Mouse (Mus musculus) kidney, adult 8-10 months (tissue): Measurements from ENCODE around the gene Ptp4a2.
"Not testable (repeated sequence)": the region's sequence is repeated elsewhere in the genome, so short reads cannot be mapped to it uniquely, and the experiment has no call there.

Source experiments
- DNase-seq, 2 experiments: peaks; one replicate each; pipeline ENCODE4 v3.0.0; 2022

Ptp4a2 gene

GRCm38 (mm10) chr4:129853996-129854395, 43.0 kb downstream of the Ptp4a2 start:
- DNase-seq, result no peak

DNA sequence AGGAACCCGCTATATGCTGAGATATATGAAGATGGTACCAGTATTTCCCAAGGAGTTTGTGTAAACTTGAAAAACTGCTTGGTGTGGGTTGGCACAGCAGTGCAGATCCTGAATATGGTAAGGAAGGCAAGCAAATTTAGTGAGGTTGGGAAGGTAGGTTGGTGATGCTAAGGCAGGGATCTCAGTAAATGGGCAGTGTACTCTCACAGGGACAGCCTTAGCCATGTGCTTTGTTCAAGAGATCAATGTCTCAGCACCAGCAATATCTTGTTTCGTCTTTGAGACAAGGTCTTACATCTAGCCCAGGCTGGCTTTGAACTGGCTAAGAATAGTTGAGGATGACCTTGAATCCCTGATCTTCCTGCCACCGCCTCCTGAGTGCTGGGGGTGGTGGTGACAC, 43.6 kb downstream of the Ptp4a2 start:
- no peak for DNase-seq

- DNase-seq, result peak; percentile 20 to 38
Observed at GRCm38 (mm10) chr4:129855051-129855970, 44.3 kb downstream of the Ptp4a2 start.

DNA sequence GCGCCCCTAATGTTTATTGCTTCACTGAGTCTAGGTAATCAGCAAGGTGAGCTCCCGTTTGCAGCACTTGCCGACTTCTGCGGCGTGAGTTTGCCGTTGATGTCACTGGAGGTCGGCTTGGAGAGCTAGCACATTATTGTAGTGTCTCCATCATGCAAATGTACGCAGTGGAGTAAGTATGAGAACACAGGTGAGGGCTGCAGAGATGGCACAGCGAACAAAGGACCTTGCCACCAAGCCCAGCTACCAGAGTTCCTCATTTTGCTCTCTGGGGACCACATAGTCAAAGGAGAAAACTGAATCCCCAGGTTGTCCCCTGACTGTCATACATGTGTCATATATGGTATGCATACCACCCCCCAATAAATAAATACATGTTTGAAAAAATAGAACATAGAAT, 49.4 kb downstream of the Ptp4a2 start:
- no peak for DNase-seq

DNA sequence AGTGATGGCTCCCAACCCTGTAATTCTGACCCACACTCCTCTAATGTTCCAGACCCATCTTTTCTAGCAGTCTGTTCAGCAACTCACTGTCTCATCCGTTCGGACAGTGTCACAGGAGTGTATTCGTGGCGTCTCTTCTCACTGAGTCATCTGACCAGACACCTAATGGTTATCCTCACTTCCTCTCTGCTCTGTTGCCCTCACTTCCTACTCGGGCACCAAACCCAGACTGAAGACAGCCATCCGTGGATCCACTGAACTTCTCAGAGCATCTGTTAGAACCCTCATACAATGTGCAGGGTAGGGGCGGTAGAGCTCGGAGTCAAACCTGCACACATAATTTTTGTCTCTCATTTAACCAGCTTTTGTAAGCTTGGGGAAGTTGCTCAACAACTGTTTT, 50.4 kb downstream of the Ptp4a2 start:
- DNase-seq, result no peak

GRCm38 (mm10) chr4:129862357-129862756, 51.3 kb downstream of the Ptp4a2 start:
- no peak for DNase-seq

GRCm38 (mm10) chr4:129866171-129866570, 55.2 kb downstream of the Ptp4a2 start:
- DNase-seq, result not testable (repeated sequence)

GRCm38 (mm10) chr4:129868211-129868610, 57.2 kb downstream of the Ptp4a2 start:
- DNase-seq, result no peak

DNA sequence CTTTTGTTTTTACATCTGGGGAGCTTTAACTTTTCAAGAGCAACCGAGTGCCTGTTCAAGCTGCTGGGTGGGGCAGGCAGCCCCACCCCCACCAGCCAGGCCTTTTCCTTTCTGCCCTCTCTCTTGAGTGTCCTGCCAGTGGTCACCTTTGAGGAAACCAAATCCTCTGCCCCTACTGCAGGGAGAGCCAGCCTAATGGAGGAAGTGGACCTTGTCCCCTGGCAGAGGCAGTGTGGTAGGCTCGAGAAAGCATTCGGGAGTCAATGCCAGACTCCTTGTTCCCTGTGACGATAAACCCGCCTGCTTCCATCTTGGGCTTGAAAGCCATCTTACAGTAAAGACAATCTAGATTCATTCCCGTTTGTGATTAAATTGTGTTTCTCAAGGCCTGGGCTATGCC, 59.5 kb downstream of the Ptp4a2 start:
- peak; percentile 37 to 44 for DNase-seq

DNA sequence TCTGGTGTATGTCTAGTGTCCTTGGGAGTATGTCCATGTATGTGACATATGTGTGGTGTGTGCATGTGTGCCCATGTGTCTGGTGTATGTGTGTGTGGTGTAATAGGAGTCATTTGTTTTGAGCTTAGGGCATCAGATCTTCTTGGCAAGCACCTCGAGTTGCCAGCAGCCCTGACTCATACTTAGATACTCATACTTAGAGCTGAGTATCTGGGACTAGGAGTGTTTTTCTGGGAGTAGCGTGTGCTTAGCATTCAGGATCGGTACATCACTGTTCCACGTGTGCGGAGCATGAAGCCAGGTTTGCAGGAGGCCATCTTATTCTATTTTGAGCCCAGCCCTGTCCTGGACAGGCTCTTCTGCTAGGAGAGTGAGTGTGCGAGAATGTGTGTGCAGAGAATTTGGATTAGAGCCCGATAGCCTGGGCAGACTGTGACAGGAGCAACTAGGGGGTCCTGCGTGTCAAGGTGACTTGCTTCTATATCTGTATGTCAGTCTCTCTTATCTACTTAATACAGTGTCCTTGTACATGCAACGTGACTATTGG, 61.4 kb downstream of the Ptp4a2 start:
- DNase-seq, result no peak

GRCm38 (mm10) chr4:129874805-129875204, 63.8 kb downstream of the Ptp4a2 start:
- DNase-seq, result no peak

DNA sequence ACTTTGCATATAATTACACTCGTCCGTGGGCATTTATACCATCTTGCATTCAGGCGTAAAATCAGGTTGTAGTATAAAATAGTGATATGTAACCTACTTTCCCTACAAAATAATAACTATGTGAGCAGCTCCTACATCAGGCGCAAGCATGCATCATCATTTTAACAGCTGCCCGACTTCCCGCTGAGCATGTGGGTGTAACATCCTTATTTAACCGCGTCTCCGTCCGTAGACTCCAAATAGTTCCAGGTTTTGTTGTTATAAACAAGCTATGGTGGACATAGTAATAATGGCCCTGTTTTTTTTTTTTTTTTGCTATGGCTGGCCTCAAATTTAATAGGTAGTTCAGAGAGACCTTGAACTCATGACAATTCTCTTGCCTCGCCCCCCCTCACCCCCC, 64.4 kb downstream of the Ptp4a2 start:
- no peak for DNase-seq

DNA sequence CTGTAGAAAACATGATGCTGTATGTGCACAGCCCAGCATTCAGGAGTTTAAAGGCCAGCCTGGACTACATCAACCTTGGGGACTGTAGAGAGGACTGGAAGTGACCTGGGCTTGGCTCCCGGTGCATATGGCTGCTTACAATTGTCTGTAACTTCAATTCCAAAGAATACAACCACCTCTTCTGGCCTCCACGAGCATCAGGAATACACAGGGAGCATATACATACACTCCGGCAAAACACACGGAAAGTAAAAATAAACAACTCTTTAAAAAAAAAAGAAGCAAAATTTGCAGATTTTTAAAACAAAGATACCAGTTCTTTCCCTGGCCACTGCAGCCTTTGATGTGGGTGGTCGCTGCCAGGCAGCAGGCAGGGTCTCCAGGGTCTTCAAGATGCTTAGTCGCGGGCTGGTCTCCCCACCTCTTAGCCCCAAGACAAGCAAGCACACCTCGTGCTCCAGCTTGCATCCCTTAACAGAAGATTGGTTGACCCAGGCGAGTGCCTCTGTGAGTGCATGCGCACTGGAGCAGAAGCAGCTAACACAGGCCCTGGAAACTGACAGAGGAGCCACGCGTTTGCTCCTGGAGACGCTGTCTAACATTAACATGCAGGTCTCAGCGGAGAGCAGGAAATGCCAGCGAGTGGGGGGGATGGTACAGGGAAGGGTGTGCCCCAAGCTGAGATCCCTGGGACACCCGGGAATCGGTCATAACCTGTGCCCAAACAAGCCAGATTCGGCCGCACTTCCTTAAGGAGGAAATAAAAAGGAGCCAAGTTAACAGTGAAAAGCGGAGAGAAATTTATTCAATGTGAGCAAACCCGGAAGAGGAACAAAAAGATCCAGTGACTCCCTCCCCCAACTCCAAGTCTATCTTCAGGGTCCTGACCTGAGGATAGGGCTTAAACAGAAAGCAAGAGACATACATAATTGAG, 66.1 kb downstream of the Ptp4a2 start:
- DNase-seq, result peak; percentile 88 to 89

DNA sequence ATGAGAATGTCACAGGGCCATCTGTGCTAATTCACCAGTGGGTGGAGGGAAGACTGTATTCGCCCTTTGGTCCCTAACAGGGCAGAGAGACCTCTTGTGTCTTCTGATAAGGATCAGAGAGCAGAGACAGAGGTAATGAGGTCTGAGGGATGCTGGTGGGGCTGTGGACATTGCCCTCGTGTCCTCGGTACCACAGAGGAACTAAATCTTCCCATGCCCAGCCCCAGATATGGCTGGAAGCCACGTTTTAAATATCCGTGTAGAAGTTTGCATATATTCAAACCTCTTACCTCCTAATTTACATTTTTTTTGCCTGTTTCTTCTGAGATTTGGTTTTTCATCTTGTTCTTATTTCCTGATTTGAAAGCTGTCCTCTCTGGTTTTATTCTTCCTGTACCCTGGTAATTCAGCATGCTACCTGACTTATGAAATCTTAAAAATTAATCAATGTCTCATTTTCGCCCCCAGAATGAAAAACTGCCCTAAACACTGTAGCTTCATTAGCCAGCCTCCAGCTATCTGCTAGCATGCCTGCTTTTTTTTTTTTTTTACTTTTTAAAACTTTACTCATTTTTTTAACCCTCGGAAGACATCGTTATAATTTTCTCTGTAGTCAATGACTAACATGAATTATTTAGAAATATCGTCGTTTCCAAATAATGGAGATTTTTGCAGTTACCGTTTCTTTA, 67.1 kb downstream of the Ptp4a2 start:
- DNase-seq, result peak; percentile 55 to 69

DNA sequence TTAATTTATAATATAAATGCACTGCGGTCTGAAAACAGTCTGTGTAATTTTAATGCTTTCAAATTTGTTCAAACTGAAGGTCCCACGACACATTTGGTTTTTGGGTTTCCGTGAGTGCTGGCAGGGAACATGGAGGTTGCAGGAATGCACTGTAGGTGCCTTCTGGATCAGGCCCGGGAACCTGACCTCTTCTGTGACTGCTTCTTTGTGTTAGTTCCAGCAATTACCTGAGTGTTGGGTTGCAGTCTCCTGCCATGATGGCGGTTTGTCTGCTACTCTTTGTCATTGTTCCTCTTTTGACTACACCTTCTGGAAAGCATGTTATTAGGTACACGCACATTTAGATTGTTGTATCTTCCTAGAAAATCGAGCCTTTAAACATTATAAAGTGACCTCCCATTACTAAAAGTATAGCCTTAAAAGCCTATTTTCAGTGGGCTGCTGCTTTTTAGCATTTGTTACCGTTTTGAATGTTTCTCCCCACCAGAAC, 67.7 kb downstream of the Ptp4a2 start:
- no peak for DNase-seq

GRCm38 (mm10) chr4:129879206-129879780, 68.3 kb downstream of the Ptp4a2 start:
- no peak for DNase-seq

- no peak for DNase-seq
Observed at GRCm38 (mm10) chr4:129880615-129881014, 69.6 kb downstream of the Ptp4a2 start.

DNA sequence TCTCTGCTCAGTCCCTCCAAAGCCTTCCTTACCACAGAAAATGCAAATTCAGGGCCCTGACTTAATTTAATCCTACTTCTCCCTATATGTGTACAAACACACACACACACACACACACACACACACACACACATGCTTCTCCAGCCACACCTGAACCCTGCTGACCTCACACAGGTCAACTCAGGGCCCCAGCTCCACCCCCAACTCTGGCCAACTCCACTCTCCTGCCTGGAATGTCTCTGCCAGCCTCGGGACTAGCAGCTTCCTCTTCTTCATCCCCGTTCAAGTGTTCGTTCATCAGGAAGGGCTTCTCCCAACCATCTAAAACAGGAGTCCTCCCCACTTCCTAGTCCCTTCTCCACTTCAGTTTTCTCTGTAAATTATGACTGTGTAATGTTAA, 70.6 kb downstream of the Ptp4a2 start:
- no peak for DNase-seq

DNA sequence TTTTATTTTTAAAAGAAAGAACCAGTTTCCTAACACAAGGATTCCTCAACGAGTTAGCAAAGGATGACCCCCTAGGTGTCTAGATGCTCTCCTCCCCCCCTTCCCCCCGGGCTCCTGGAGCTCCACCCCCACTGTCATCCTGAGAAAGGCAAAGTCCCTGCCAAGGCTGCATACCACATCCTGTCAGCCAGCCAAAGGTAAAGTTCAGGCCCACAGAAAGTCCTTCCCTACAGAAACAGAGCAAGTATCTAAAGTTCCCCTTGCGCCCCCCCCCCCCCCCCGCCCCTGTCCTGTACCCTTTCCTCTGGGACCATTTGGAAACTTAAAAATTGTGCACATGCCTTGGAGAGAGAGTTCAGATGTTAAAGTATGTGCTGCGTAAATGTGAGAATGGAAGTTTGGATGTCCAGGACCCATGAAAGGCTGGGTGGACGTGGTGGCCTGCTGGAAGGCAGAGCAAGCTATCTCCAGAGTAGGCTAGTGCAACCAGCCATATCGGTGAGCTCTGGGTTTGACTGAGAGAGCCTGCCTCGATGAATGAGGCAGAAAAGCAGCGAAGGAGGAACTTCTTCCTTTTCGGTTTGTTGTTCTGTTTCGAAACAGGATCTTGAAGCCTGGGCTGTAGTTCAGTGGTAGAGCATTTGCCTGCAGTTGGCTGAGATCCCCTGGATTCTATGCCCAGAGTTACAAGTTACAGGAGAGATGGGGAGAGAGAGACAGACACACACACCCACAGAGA, 71.7 kb downstream of the Ptp4a2 start:
- DNase-seq, result peak; percentile 45 to 62

DNA sequence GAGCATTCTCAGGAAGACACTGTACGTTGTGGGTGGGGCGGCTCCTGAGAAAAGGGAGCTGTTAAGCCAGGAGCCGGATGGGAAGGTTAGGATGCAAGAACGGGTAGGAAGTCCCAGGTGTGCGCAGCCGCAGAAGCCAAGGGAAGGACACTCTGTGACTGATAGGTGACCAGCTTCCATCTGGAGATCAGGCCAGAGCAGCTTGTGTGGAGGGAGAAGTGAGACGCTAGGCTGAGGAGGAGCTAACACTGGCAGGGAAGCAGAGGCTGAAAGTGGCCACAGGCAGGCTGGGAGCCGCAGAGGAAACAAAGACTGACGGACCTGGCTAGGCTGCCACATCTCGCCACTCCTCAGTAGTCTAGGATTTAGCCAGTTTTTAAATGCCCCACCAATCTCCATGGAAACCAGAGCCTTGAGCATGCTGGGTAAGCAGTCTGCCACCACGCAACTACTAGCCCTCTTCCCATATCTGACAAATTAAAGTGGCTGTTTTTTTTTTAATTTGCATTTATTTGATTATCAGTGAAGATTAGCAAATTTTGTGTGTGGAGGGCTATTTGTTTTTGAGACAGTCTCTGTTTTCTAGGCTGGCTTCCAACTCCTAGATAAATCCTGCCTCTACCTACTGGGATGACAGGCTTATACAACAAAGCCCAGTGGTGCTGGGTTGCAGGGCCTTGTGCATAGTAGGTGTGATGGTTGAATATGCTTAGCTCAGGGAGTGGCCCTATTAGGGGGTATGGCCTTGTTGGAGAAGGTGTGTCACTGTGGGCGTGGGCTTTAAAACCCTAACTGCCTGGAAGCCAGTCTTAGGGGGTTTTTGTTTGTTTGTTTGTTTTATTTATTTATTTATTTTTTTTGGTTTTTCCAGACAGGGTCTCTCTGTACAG, 73.3 kb downstream of the Ptp4a2 start:
- DNase-seq, result no peak
